Mouse (Mus musculus) liver, adult 2 months (tissue): ENCODE measurements around the gene Phf7.

Source experiments
- CTCF ChIP-seq: fragments of 200-500 bp; IDR thresholded peaks from 2 replicates; pipeline ENCODE4 v1.5.1; 2011; ENCODE audit warnings: low read depth, low read length, control low read depth
- POLR2A ChIP-seq: fragments of 200-500 bp; IDR thresholded peaks from 2 replicates; pipeline ENCODE4 v1.6.1; 2011; ENCODE audit warnings: low read length, control low read depth; ENCODE audit not compliant: insufficient read depth; ENCODE audit errors: extremely low read depth

GRCm38 (mm10) chr14:31285728-31286127 is 34.6 kb upstream of the Phf7 start:
- TF ChIP-seq CTCF, result no peak
- TF ChIP-seq POLR2A, result no peak
